Mouse (Mus musculus): ENCODE measurements around the gene Rab39b.

GRCm38 (mm10) chrX:75577582-75578324 is at the start of gene Rab39b:
- no peak for TF ChIP-seq CTCF (IDR thresholded peaks at IDR 0.05; ENCODE audit: low read depth, low read length)
- no peak for TF ChIP-seq POLR2A (IDR thresholded peaks at IDR 0.05; ENCODE audit: insufficient read depth, low read length)
- TF ChIP-seq EP300 (IDR thresholded peaks at IDR 0.05; ENCODE audit: insufficient read depth, low read depth, low read length) = no peak

Measured in ES-Bruce4 (cell line).